Mouse (Mus musculus) fibroblast of lung, adult 2 months (primary cell): ENCODE data around the gene Mmp17.

ENCODE experiments used
- DNase-seq: peaks from one replicate; pipeline ENCODE4 v3.0.0-alpha.2; 2011; ENCODE audit warnings: low read depth

The Mmp17 gene

DNA sequence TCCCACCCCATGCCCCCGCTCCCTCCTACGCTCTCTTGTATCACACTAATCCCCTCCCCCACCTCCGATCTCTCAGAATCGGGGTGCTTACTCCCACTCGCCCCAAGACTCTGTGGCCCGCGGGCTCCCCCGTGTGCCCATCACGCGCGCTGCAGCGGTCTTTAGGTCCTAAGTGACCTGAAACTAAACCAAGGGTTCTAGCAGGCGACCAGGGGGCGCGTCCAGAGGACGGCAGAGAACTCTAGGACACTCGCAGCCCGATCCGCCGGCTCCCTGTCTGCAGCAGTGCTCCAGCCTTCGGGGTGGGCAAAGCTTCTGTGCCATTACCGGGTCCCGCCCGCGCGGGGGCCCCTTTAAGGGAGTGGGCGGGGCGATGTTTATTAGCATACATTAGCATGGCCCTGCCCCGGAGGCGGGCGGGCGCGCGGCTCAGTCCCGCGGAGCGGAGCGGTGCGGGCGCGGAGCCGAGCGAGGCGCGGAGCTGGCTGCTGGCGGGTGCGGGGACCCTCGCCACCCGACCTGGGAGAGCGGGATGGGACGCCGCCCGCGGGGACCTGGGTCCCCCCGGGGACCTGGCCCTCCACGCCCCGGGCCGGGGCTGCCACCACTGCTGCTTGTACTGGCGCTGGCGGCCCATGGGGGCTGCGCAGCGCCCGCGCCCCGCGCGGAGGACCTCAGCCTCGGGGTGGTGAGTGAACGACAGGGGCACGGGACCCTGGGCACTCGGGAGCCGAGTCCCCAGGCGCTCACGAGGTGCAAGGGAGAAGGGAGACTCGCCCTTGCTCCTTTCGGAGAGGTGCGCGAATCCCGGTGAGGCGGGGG is at the start of gene Mmp17:
Gene Mmp17, plus strand, starts transcription at position 409 of the 822 bp plus-strand sequence.
- DNase-seq, result peak; percentile 44

DNA sequence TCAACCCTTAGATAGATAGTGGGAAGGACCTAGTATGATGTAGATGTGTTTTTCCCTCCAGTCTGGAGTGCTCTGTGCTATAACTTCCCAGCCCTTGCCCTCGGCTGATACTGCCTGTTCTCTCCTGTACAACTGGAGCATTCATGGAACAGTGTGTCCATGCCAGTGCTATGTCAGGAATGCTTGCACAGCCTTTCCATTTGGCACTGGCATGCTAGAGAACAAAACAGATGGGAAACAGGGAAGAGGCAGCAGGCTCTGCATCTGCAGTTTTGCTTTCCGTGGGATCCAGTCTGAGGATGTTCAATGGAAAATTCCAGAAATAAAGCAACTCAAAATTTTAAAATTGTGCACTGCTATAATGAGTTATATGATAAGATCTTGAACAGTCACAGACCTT is 49.5 kb upstream of the Mmp17 start:
- DNase-seq, result no peak

DNA sequence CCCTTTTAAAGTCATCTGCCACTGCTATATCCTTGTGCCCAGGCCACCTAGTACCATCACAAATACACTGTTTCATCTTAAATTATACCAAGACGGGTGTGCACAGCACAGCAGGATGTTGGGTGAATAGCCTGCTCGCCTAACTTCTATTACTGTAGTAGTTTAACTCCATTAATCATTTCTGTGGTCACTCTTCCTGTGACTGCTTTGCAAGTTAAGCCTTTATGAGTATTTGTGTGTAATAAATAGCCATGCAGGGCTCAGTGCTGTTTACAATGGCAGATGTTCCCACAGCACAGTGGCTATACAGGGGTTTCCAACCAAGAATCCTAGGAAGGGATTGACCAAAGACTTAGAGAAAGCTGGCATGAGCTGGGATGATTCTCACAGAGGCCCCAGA is 48.9 kb upstream of the Mmp17 start:
- no peak for DNase-seq

DNA sequence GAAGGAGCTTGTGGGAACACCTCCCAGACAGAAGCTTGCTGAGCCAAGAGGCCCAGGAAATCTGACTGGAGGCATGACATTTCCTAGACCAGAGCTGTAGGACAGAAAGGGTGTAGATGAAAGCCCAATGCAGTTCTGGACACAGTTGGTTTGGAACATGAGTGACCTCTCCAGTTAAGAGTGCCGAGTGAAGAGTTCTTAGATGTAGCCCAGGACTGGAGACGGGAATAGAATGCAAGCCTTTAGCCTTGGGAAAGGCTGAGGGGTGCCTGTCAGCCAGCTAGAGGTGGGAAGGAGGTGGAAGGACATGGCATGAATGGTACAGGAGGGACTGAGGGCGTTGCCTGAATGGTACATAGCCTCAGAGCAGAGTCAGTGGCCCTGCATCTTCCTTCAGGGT is 48.5 kb upstream of the Mmp17 start:
- no peak for DNase-seq

DNA sequence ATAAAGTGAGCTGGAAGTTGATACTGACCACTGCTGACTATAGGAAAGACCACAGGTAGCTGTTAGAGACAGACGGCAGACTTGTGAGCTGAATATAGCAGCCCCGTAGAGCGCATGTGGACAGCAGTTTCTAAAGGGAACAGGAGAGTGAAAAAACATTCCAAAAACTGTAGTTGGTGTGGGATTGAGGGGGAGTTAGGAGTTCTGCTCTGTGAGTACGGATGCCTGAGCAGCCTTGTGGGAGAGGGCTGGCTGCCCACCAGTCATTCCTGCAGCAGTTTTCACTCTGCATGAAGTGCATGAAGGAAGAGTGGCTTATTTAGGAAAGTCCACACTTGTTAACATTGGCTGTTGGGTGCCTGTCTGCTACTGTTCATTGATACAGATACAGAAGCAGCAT is 45.1 kb upstream of the Mmp17 start:
- no peak for DNase-seq

DNA sequence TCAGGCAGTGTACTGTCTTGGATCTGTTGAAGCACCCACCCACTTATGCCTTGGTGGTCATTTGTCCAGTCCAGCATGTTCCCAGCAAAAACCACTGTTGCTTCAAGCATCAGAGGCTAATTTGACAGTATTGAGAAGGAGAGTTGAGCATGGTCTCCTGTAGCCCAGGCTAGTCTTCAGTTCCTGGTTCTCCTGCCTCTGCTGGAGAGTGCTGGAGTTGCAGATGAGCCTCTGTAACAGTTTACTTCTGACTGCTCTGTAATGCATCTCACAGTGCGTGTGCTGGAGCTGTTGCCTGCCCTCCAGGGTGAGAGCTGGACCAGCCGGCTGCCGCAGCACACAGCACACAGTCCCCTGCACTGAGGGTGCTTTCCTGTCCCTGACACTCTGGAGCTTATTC is 41.7 kb upstream of the Mmp17 start:
- DNase-seq, result no peak

DNA sequence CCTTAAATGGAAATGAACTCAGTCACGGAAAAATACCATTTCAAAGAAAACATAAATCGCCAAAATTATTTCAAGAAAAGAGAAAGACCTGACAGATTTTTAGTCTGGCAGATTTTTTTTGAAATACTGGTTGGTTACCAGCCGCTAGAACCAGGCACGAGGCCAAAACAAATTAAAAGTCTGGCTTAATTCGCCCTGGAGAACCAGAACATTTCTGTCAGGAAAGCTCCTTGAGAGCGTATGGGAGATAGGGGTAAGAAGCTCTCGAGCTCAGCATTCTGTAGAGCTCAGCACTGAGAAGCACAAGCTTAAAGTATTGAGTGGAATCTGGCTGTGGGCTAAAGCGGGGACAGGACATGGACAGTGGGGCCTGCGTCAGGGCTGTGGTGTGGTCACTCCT is 38.2 kb upstream of the Mmp17 start:
- no peak for DNase-seq

DNA sequence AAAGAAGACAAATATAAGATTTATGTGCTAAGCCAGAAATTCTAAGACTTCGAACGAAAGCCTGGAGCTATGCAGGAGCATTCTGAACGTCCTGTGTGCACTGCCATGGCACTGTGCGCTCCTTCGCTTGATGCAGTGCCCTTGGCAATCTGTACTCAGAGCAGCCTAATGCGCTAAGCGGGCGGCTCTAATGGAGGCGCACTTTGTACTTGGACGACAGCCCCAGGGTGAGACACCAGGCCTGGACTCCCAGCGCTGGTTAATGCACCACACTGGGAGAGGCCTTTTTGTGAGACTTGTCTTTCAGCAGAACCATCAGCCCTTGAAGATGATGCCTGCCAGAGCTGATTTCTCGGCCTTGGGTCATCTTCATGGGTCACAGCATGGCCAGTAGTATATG is 34.3 kb upstream of the Mmp17 start:
- no peak for DNase-seq

DNA sequence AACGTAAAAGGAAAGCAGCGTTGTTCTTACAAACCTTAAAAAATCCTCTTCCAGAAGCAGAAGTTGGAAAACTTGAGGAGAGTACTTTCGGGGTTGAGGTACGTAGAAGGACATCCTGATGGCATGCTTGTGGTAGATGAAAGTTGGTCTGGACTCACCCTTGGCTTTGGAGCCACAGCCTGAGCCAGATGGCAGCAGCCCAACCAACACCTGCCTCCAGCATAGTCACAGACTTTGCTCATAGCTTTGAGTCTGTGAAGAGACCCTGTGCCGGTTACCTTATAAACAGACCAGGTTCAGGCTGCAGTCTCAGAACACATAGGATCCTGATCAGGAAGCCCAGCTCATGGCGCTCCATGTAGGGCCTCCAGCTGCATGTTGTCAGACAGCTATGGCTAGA is 33.2 kb upstream of the Mmp17 start:
- DNase-seq, result no peak

DNA sequence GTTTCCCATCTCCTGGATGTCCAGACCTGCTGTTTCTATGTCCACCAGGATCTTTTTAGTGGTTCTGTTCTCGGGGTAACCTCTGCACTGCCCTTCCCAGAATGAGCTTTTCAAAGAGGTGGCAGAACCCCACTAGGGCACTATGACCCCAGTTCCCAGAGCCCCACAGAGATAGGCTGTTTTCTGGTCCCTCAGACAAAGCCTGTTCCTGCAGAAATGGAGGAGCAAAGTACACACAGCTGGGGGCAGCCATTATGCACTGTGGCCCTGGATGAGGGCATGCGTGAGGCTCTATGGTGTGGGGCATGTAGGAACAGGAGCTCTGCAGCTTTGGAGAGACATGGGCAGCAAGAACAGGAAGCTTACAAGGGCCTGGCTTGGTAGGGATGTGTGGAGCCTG is 32.0 kb upstream of the Mmp17 start:
- no peak for DNase-seq

DNA sequence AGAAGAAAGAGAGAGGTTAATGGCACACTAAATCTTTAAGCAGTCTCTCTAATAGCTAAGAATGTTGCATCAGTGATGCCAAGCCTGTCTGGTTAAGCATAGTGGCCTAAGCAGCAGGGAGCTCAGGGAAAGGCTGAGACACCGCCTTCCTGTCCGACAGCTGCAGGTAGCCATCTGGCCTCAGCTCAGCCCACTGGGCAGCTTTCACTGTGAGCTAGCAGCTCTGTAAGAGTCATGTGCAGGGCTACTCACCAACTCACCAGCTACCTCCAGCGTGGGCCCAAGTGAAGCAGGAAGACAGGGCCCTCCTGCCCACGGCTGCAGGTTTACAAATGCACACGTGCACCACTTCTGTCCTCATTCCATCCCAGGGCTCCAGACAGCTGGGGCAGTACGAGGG is 30.3 kb upstream of the Mmp17 start:
- no peak for DNase-seq

DNA sequence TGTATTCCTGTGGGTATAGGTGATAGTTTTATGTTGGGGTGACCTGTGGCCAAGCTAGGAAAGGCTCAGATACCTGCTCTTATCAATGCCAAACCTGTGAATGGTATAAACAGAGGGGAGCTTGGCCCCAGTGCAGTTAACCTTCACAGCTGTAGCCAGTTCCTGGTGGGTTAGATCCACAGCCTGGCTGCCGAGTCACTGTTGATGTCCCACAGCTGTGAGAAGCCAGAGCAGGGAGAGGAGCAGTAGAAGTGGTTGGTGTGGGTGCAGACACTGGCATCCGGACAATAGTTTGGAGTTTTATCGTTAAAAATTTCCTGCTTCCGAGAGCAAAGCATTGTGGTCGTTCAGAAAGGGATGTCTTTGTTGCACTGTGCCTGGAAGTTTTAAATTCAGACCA is 25.4 kb upstream of the Mmp17 start:
- DNase-seq, result no peak

DNA sequence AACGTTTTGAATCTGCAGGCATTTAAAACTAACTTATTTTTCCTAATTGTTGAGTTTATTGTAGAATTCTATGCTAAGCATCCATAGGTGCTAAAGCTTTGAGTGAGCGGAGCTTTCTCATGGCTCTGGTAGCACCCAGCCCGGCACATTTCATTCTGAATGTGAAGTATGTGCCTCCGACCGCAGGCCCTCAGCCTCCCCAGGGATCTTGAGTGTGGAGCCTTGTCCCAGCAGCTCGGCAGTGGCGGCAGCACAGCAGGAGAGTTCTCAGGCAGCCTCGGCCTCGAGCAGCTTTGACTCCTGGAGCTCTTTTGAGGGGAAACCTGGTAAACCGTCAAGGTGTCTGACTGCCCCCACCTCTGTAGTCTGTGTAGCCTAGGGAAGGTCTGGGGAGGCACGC is 24.7 kb upstream of the Mmp17 start:
- DNase-seq, result no peak

DNA sequence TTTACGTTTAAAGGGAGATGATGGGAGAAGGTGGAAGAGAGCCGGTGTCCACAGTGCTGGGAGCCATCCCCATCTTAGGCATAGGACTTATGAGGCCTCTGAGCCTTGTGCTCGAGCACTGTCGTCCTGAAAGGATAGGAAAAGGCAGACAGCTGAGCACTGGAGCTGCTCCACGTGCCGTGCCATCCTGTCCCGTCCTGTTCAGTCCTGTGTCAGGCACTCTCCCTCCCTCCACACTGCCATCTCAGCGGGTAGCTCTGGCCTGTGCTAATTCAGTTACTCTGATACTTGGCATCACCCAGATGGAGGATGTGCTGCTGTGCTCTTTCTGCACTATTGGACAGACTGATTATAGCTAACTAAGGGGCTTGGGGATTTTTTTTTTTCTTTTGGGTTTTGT is 21.6 kb upstream of the Mmp17 start:
- DNase-seq, result no peak

DNA sequence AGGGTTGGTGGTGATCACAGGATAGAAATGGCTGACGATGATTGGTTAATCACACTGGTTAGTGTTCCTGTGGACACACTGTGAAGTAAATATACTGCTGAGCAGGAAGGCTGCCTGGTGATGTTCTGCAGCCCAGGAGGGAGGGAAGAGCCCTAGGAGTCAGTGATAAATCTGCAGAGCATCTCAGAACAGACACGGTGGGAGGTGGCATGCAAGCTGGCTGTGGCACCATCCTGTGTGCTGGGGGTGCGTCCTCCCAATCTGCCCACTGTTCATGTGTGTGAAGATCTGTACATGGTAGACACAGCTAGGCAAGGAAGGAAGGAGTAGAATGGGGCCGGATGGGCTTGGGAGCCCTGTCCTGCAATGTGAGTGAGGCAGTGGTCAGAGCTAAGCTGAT is 15.4 kb upstream of the Mmp17 start:
- DNase-seq, result no peak

DNA sequence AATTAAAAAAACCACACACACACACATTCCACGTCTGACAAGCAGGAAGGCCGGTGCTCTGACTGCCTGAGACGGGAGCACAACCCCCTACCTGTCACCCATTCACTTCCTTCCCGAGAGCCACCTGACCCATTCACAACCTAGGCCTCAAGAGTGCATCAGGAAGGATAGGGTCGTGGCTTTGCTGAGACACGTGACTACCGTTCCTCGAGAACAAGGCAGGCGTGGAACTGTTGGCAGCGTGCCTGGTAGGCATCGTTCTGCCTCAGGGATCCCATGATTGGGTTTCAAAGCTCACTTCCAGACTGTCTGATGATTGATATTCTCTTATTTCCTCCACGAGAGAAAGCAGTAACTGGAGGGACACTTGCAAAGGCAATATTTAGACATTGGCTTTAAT is 5.8 kb upstream of the Mmp17 start:
- DNase-seq, result no peak

DNA sequence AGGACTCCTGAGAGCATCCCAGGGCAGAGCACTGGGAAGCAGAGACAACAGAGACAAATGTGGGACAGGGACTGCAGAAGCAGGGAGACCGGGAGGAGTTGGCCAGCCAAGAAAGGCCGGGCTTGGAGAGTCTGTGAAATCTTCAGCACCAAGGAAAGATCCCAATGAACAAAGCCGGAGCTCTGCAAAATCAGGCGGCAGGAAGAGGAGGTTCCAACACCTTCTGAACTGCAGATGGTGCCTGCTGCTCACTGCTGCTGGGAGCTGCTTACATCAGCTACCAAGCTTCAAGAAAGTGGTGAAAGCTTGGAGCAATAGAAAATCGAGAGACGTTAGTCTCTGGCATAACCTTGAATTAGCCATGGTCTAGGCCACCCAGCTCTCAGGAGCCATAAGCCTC is 3.9 kb upstream of the Mmp17 start:
- no peak for DNase-seq

DNA sequence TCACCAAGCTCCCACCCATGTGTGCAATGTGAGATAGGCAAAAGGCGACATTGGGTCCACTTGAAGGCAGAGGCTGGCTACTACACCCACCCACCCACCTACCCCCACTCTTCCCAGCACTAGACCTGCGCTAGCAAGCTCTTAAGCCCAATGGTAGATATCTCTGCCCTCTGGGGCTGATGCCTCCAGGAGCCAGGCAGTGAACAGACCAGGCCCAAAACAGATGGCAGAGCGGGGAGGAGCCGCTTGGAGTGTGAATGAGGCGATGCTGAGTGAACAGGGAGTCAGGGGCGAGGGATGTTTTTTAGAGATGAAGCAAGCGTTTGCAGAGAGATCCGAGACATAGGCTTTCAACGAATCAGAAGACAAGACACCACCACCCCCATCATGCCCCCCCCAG is 3.4 kb upstream of the Mmp17 start:
- DNase-seq, result no peak

DNA sequence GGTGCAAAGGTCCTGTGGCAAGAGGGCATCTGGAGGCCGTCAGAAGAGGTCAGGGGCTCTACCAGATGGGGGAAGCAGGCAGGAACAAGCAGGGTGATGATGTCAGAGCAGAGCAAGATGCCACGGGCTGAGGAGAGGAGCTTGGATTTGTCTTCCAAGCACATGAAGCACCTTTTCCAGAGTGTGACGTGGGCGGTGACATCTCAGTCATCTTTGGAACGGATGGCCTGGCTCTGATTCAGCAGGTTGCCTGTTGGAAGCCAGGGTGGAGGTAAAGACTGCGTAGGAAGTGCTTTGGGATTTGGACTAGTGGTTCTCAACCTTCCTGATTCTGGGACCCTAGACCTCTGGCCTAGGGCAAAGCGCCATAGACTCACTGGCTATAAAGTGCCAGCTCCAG is 3.0 kb upstream of the Mmp17 start:
- no peak for DNase-seq

DNA sequence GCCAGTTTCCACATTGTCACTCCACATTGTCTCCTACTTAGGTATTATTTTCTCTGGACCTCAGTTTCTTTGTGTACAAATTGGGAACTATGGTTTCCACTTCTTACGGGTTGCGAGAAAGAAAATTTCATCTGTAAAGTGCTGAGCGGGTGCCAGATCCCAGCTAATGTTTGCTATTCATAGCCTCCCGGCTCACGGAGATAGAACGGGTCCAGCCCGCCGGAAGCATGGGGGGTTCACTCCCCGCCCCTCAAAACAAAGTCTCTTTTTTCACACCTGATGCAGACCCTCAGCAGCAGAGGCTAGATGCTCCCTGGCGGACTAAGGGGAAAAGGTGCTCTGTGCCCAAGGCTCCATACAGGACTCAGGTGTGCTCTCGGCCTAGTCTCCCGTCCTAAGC is 638 bp upstream of the Mmp17 start:
- no peak for DNase-seq

DNA sequence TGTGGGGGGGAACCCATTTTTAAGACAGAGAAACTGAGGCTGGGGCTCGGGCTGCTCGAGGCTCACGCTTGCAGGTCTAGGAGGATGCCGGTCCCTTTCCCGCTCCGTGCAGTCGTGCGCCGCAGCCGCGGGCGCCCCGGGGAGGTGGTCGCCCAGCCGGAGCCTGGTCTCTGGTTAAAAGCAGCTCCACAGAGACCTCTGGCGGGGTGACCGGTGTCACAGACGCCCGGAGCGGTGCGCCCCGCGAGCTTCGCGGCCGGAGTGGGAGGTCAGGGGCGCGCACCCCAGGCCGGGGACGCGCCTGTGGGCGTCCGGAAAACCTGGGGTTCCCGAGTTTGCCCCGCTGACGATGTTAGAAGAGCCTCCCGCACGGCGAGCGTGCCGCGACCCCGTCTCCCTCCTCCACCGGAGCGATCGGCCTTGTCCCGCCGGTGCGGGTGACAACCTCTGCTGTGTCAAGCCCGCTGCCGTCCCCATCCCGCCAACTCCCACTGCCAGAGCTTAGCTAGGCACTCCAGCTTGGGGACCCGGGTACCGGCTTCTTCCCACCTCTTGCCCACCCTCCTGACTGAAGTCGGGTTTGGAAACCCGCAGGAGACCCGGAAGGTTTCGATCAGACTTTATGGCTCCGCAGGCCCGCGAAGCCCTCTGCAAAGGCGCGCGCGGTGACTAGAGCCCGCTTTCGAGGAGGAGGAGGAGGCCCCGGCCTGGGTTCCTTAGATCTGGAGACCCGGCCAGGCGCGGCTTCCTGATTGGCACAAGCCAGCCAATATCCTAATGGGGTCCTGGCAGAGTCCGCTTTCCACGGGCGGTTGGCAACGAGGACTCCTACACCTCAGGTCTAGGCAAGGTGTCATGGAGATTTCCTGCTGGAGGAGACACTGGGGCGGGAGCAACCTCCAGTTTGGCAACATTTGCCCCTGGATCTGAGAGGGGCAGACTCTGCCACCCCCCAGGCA is 893 bp downstream of the Mmp17 start:
- DNase-seq, result no peak

DNA sequence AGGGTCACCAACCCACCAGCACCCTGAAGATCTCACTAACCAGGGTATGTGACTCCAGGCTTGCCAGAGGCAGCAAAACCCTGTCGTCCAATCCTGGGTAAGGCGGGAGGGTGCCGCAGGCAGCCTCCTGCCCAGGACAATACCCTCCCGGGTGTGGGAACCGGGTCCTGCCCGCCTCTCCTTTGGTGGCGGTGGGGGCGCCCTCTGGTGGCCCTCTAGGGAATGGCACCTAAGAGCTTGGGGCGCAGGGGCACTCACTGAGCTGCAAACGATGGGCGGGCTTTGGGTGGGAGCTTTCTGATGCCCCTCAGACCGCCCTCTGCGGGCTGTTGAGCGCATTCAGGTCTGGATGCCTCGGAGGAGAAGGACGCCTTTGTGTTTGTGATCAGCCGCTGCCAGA is 2.0 kb downstream of the Mmp17 start:
- DNase-seq, result peak; percentile 6

DNA sequence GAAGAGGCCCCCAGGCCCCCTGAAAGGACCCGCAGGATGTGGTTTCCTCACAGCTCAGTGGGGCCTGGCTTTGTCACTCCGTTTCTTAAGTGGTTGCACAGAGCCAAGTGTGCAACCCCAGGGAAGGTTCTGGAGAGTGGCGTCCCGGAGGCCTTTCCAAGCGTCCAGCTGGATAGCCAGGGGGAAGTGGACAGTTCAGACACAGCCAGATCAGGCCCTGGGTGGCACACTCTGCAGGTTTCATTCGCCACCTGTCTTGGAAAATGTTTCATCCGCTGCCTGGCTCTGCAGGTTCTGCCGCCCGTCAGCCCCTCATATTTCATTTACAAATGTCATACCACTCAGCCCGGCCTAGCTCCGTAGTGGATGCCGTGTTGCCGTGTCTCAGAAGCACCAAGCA is 2.5 kb downstream of the Mmp17 start:
- no peak for DNase-seq
